Mouse (Mus musculus): ENCODE measurements around the gene Ttc12.

Gene Ttc12

GRCm38 (mm10) chr9:49488912-49489895 is 3.2 kb upstream of the Ttc12 start:
- peak; percentile 77 to 93 for DNase-seq

GRCm38 (mm10) chr9:49488258-49488657 is 2.2 kb upstream of the Ttc12 start:
- no peak for DNase-seq

- DNase-seq: no peak
Observed at GRCm38 (mm10) chr9:49487657-49487943, 1.6 kb upstream of the Ttc12 start.

GRCm38 (mm10) chr9:49486805-49487656 is 1.0 kb upstream of the Ttc12 start:
- no peak for DNase-seq

- peak; percentile 54 to 61 for DNase-seq
Observed at GRCm38 (mm10) chr9:49485250-49485891, 654 bp downstream of the Ttc12 start.

- peak in 1 of 2 experiments; percentile 21 for DNase-seq
Observed at GRCm38 (mm10) chr9:49483316-49483715, 2.7 kb downstream of the Ttc12 start.

GRCm38 (mm10) chr9:49472126-49472525 is 13.9 kb downstream of the Ttc12 start:
- DNase-seq: no peak

- no peak for DNase-seq
Observed at GRCm38 (mm10) chr9:49470946-49471345, 15.1 kb downstream of the Ttc12 start.

- DNase-seq: no peak
Observed at GRCm38 (mm10) chr9:49470006-49470405, 16.0 kb downstream of the Ttc12 start.

GRCm38 (mm10) chr9:49456136-49456535 is 29.9 kb downstream of the Ttc12 start:
- DNase-seq: no peak

- DNase-seq: no peak
Observed at GRCm38 (mm10) chr9:49452396-49452795, 33.6 kb downstream of the Ttc12 start.

- no peak for DNase-seq
Observed at GRCm38 (mm10) chr9:49450491-49450890, 35.5 kb downstream of the Ttc12 start.

- peak in 1 of 2 experiments; percentile 11 for DNase-seq
Observed at GRCm38 (mm10) chr9:49442621-49443020, 43.4 kb downstream of the Ttc12 start.

GRCm38 (mm10) chr9:49427478-49427877 is 58.5 kb downstream of the Ttc12 start:
- DNase-seq: no peak

GRCm38 (mm10) chr9:49426921-49427320 is 59.1 kb downstream of the Ttc12 start, which contains the start of gene Ankk1:
Ankk1 (minus strand) TSS chr9:49427021.
- no peak for DNase-seq

- no peak for DNase-seq
Observed at GRCm38 (mm10) chr9:49425585-49425984, 60.4 kb downstream of the Ttc12 start.

GRCm38 (mm10) chr9:49423866-49424265 is 62.2 kb downstream of the Ttc12 start:
- DNase-seq: no peak

GRCm38 (mm10) chr9:49410621-49411020 is 75.4 kb downstream of the Ttc12 start:
- no peak for DNase-seq

GRCm38 (mm10) chr9:49407028-49407427 is 79.0 kb downstream of the Ttc12 start:
- DNase-seq: no peak

GRCm38 (mm10) chr9:49403711-49404110 is 82.3 kb downstream of the Ttc12 start:
- no peak for DNase-seq

GRCm38 (mm10) chr9:49396006-49396405 is 90.0 kb downstream of the Ttc12 start:
- DNase-seq: no peak

GRCm38 (mm10) chr9:49392242-49392641 is 93.8 kb downstream of the Ttc12 start:
- DNase-seq: no peak
